Mouse (Mus musculus) embryonic facial prominence, embryonic 12.5 days (tissue): ENCODE results near the gene Cep63. TPM values are rescaled to one million over a fixed set of nuclear protein-coding genes. Genes with fewer than 3 reads are reported as not detected.

Source experiments
- ATAC-seq: fragments of 200-750 bp; cut with Nextera tagmentation; 2 replicates; pipeline ENCODE4 v1.8.0; 2017; ENCODE audit not compliant: insufficient number of reproducible peaks, insufficient read depth, low FRiP score, low TSS enrichment
- H3K27ac ChIP-seq: fragments of 300-500 bp; sonication (generic); 2 replicates; pipeline ENCODE4 v1.5.1; 2016; ENCODE audit warnings: mild to moderate bottlenecking
- H3K27me3 ChIP-seq: fragments of 300-500 bp; sonication (generic); 2 replicates; pipeline ENCODE4 v1.6.1; 2016; ENCODE audit warnings: mild to moderate bottlenecking, moderate library complexity
- H3K36me3 ChIP-seq: fragments of 300-500 bp; sonication (generic); 2 replicates; pipeline ENCODE4 v1.6.1; 2016; ENCODE audit warnings: mild to moderate bottlenecking
- H3K4me1 ChIP-seq: fragments of 300-500 bp; sonication (generic); 2 replicates; pipeline ENCODE4 v1.6.1; 2016
- H3K4me2 ChIP-seq: fragments of 300-500 bp; sonication (generic); replicated peaks from 2 replicates; pipeline ENCODE4 v1.6.1; 2016; ENCODE audit warnings: mild to moderate bottlenecking, moderate library complexity
- H3K4me3 ChIP-seq: fragments of 300-500 bp; sonication (generic); 2 replicates; pipeline ENCODE4 v1.5.1; 2016; ENCODE audit warnings: mild to moderate bottlenecking
- H3K9ac ChIP-seq: fragments of 300-500 bp; sonication (generic); 2 replicates; pipeline ENCODE4 v1.6.1; 2016; ENCODE audit warnings: mild to moderate bottlenecking, moderate library complexity
- H3K9me3 ChIP-seq: fragments of 300-500 bp; sonication (generic); 2 replicates; pipeline ENCODE4 v1.6.1; 2016; ENCODE audit warnings: mild to moderate bottlenecking, moderate library complexity
- WGBS: fragments of 180-500 bp; shearing (Covaris S2); methylation state at CpG from one replicate; pipeline ENCODE4 v1.1.7; 2016; 5-methylcytosine and 5-hydroxymethylcytosine counted together
- polyA plus RNA-seq: library from polyadenylated mRNA; unstranded; fragments of >200 nt; fragmentation: Nextera tagmentation; extraction: Ambion mirVana; gene quantifications from 2 replicates; pipeline ENCODE4 v1.2.1, GENCODE M21; 2016

Gene Cep63
- polyA plus RNA-seq, 1 experiment from 2014 or later: 55.9 TPM

DNA sequence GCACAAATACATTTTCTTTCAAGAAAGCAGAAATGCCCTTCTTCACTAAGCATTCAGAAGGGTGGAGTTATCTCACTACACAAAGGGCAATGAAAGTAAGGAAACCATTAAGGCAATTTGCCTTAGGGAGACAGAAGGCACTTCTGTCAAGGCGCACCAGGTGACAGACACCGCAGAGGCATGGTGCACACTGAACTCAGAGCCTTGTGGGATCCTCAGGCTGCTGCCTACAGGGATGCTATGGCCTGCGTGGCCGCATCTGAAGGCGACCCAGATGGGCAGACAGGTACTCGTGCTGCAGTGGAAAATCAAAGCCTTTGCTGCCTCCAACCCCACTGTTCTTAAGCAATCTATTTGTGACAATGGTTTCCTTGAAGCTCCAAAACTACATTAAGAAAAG, 21.2 kb downstream of the Cep63 start:
- Histone ChIP-seq H3K9me3 (no peaks in the 10 kb centered on the region), H3K9ac (no peak overlapping the region), H3K27me3 (no peaks in the 10 kb centered on the region), H3K36me3 (peaks cover 20% of the 10 kb centered on the region), H3K27ac (no peak overlapping the region), H3K4me1 (no peaks in the 10 kb centered on the region), H3K4me3 (no peak overlapping the region), H3K4me2 (no peak overlapping the region)
- WGBS: 84% methylated on average over 6 of the region's 6 CpGs
- ATAC-seq: no peak

GRCm38 (mm10) chr9:102601666-102602065, 24.7 kb downstream of the Cep63 start:
- ATAC-seq: no peak
- Histone ChIP-seq H3K9ac (no peak overlapping the region), H3K27ac (no peak overlapping the region), H3K4me2 (no peak overlapping the region), H3K27me3 (no peaks in the 10 kb centered on the region), H3K4me3 (no peak overlapping the region), H3K9me3 (no peaks in the 10 kb centered on the region), H3K4me1 (no peaks in the 10 kb centered on the region), H3K36me3 (peaks cover 12% of the 10 kb centered on the region; the same call in 1 of the 2 replicates)
- WGBS: 83% methylated on average over 2 of the region's 2 CpGs

GRCm38 (mm10) chr9:102601187-102601586, 25.1 kb downstream of the Cep63 start:
- no peak overlapping the region for H3K27ac ChIP-seq
- no peak for ATAC-seq
- H3K9me3 ChIP-seq: no peaks in the 10 kb centered on the region
- no peak overlapping the region for H3K4me3 ChIP-seq
- peaks cover 14% of the 10 kb centered on the region; the same call in 1 of the 2 replicates for H3K36me3 ChIP-seq
- no peak overlapping the region for H3K4me2 ChIP-seq
- WGBS: 88% methylated on average over 2 of the region's 2 CpGs
- H3K27me3 ChIP-seq: no peaks in the 10 kb centered on the region
- H3K4me1 ChIP-seq: no peaks in the 10 kb centered on the region
- no peak overlapping the region for H3K9ac ChIP-seq

- H3K9ac ChIP-seq: no peak overlapping the region
- H3K27me3 ChIP-seq: no peaks in the 10 kb centered on the region
- peaks cover 6% of the 10 kb centered on the region; the same call in 1 of the 2 replicates for H3K4me1 ChIP-seq
- ATAC-seq: no peak
- no peak overlapping the region for H3K4me3 ChIP-seq
- peaks cover 29% of the 10 kb centered on the region for H3K36me3 ChIP-seq
- H3K9me3 ChIP-seq: no peaks in the 10 kb centered on the region
- no peak overlapping the region for H3K4me2 ChIP-seq
- WGBS: 85% methylated on average over 8 of the region's 8 CpGs
- H3K27ac ChIP-seq: no peak overlapping the region
Measured at GRCm38 (mm10) chr9:102595662-102596436, 30.5 kb downstream of the Cep63 start.

DNA sequence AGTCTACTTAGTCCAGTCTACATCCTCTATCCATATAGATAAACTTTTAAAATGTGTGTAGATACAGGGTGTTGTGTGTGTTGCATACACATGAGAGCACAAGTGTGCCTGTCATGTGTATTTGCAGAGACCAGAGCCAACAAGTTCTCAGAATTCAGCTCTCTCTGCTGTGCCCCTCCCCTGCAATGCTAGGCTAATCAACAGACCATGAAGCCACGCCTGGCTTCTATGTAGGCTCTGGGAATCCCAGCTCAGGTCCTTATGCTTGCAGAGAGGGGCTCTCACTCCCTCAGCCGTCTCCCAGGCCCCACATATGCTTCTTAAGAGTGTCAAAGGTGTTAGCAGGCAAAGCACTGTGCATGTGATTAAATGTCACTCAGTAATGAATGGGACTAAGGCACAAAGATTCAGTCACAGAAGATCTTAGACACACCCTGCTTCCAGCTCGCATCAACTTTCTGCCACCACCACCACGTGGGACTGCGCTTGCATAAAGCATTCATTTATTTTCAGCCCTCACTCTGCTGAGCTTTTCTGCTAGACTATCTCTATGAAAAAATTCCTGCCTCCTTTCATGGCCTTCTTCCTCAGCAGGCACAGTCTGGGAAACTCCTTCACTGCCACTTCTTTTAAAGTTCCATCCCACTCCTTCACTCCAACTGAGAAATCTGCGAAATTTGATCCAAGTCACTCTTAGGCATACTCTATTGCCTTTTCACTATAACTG, 31.5 kb downstream of the Cep63 start:
- no peaks in the 10 kb centered on the region for H3K27me3 ChIP-seq
- H3K9ac ChIP-seq: no peak overlapping the region
- no peak overlapping the region for H3K4me3 ChIP-seq
- peaks cover 6% of the 10 kb centered on the region; the same call in 1 of the 2 replicates for H3K4me1 ChIP-seq
- WGBS: 58% methylated on average over 6 of the region's 6 CpGs
- H3K27ac ChIP-seq: no peak overlapping the region
- peaks cover 26% of the 10 kb centered on the region for H3K36me3 ChIP-seq
- H3K9me3 ChIP-seq: no peaks in the 10 kb centered on the region
- H3K4me2 ChIP-seq: no peak overlapping the region
- ATAC-seq: no peak

- Histone ChIP-seq H3K9ac (no peak overlapping the region), H3K27me3 (no peaks in the 10 kb centered on the region), H3K4me1 (no peaks in the 10 kb centered on the region), H3K27ac (no peak overlapping the region), H3K9me3 (no peaks in the 10 kb centered on the region), H3K36me3 (peaks cover 29% of the 10 kb centered on the region), H3K4me2 (no peak overlapping the region), H3K4me3 (no peak overlapping the region)
- no peak for ATAC-seq
- 82% methylated on average over 5 of the region's 5 CpGs for WGBS
Measured at GRCm38 (mm10) chr9:102587347-102587746, 39.0 kb downstream of the Cep63 start.

DNA sequence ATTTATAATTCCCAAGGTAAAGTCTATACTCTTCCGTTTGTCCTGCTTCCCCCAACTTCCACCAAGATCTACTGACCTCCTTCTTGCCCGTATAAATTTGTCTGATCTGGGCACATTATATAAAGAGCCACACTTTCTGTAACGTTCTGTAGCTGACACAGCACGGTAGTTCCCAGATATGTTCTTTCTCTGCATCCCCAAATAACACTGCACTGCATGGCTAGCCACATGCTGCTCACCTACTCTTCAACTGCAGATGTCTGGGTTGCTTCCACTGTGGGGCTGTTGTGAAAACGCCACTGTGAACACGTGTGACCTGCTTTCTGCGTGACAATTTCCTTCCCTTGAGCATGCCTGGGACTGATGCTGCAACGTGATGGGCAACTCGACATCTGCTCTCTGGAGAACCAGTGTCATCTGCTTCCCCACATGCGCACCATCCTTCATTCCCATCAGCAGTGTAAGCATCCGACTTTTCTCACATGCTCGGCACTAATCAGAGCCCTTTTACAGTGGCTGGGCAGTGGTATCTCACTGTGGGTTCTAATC, 44.3 kb downstream of the Cep63 start:
- no peak overlapping the region for H3K9ac ChIP-seq
- no peak for ATAC-seq
- H3K36me3 ChIP-seq: peaks cover 24% of the 10 kb centered on the region
- no peak overlapping the region for H3K27ac ChIP-seq
- no peak overlapping the region for H3K4me3 ChIP-seq
- H3K4me2 ChIP-seq: no peak overlapping the region
- no peaks in the 10 kb centered on the region for H3K9me3 ChIP-seq
- 83% methylated on average over 12 of the region's 12 CpGs for WGBS
- no peaks in the 10 kb centered on the region for H3K27me3 ChIP-seq
- no peaks in the 10 kb centered on the region for H3K4me1 ChIP-seq

DNA sequence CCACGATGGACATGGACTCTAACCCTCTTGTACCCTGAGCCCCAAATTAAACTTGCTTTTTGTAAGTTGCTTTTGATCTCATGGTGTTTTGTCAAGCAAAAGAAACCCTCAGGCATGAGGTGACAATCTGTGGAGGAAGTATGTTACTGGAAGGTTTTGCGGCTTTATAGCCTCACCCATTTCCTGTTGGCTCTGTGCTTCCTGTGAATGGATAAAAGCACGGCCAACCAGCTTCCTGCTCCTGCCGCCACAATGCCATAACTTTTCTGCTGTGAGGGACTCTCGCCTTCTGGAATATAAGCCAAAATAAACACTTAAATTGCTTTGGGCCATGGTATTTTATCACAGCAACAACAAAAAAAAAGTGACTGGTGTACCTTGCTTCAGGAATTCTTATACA, 48.9 kb downstream of the Cep63 start:
- Histone ChIP-seq H3K9me3 (no peaks in the 10 kb centered on the region), H3K36me3 (no peaks in the 10 kb centered on the region), H3K4me3 (no peak overlapping the region), H3K4me2 (no peak overlapping the region), H3K9ac (no peak overlapping the region), H3K27ac (no peak overlapping the region), H3K4me1 (no peaks in the 10 kb centered on the region), H3K27me3 (no peaks in the 10 kb centered on the region)
- 63% methylated on average over 5 of the region's 5 CpGs for WGBS
- ATAC-seq: no peak

DNA sequence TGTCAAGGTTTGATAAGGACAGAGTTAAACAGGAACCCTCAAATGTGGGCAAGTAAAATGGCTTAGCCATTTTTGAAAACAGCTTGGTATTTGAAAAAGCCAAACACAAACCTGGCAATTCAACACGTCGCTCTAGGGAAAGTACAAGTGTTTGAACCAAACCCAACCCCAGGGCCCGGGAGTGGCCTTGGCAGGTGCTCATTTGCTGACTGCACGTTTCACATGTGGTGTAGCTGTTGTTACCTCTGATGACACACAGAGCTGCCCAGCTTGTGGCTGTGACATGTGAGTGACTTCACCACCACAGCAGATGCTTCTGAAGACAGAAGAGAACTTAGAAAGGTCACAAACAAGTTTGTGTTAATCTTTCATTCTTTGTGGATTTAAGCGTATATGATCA, 53.4 kb downstream of the Cep63 start:
- Histone ChIP-seq H3K4me2 (no peak overlapping the region), H3K9me3 (no peaks in the 10 kb centered on the region), H3K4me3 (no peak overlapping the region), H3K27ac (no peak overlapping the region), H3K36me3 (no peaks in the 10 kb centered on the region), H3K9ac (no peak overlapping the region), H3K4me1 (no peaks in the 10 kb centered on the region), H3K27me3 (no peaks in the 10 kb centered on the region)
- ATAC-seq: no peak
- WGBS: 75% methylated on average over 5 of the region's 5 CpGs

DNA sequence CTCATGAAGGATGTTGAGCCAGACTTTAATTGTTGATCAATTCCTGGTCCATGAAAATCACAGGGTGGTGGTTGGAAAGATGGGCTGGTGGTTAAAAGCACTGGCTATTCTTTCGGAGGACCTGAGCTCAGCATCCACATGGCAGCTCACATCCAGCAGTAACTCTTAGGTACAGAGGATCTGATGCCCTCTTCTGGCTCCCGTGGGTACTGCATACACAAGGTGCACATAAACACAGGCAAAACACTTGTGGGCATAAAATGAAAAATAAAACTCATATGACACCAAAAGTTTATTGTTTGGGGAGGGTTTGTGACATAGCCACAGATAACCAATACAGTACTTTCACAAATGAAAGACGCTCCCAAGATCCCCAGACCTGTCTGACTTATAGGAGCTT, 67.9 kb downstream of the Cep63 start:
- no peak overlapping the region for H3K9ac ChIP-seq
- H3K4me2 ChIP-seq: no peak overlapping the region
- ATAC-seq: no peak
- H3K27ac ChIP-seq: no peak overlapping the region
- 91% methylated on average over 3 of the region's 3 CpGs for WGBS
- H3K4me3 ChIP-seq: no peak overlapping the region
- no peaks in the 10 kb centered on the region for H3K9me3 ChIP-seq
- no peaks in the 10 kb centered on the region for H3K27me3 ChIP-seq
- no peaks in the 10 kb centered on the region for H3K4me1 ChIP-seq
- H3K36me3 ChIP-seq: no peaks in the 10 kb centered on the region

DNA sequence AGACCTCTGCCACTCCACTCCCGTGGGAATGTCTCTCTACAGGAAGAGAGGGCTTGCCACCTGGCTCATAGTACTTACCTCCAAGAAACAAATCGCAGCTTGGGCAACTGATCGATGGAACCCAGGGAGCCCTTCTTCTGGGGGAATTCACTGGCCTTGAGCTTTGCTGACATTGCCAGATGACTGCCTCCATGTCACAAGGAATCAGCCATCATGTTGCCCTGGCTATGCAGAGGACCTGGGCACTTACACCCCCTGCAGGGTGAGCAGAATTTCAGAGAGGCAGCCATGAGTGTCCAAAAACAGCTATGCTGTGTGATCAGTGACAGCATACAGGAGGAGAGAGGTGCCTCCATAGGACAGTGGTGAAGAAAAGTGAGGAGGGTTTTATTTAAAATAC, 72.6 kb downstream of the Cep63 start:
- no peak for ATAC-seq
- H3K4me3 ChIP-seq: no peak overlapping the region
- H3K36me3 ChIP-seq: no peaks in the 10 kb centered on the region
- no peak overlapping the region for H3K27ac ChIP-seq
- no peaks in the 10 kb centered on the region for H3K4me1 ChIP-seq
- no peaks in the 10 kb centered on the region for H3K9me3 ChIP-seq
- no peaks in the 10 kb centered on the region for H3K27me3 ChIP-seq
- 79% methylated on average over 3 of the region's 3 CpGs for WGBS
- no peak overlapping the region for H3K4me2 ChIP-seq
- no peak overlapping the region for H3K9ac ChIP-seq

DNA sequence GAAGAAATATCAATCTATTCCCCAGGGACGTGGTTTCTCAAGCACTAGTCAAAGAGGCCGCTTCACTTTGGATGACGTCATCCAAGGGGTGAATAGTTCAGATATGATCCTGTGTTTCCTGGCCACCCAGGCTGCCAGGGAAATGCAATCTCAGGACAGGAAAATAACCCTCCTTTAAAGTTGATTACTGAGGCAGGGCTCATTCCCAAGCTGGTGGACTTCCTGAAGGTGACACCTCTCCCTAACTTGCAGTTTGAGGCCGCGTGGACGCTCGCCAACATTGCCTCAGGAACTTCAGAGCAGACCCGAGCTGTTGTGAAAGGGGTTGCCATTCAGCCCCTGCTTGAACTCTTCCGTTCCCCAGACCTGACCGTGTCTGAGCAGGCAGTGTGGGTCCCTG, 74.6 kb downstream of the Cep63 start:
- peaks cover 7% of the 10 kb centered on the region; the same call in 1 of the 2 replicates for H3K27me3 ChIP-seq
- H3K9me3 ChIP-seq: no peaks in the 10 kb centered on the region
- H3K27ac ChIP-seq: no peak overlapping the region
- WGBS: 64% methylated on average over 10 of the region's 10 CpGs
- no peak for ATAC-seq
- H3K4me1 ChIP-seq: no peaks in the 10 kb centered on the region
- H3K4me2 ChIP-seq: no peak overlapping the region
- H3K4me3 ChIP-seq: no peak overlapping the region
- no peaks in the 10 kb centered on the region for H3K36me3 ChIP-seq
- H3K9ac ChIP-seq: no peak overlapping the region
